Mouse (Mus musculus) embryonic stem cell, embryonic (primary cell): ENCODE data around the gene Hk2.

ENCODE experiments used
- CTCF ChIA-PET, 4 experiments: fragments of 300-600 bp in 2 of 4; fragments of 350-600 bp in 2 of 4; sonication (Branson Sonifier 250); formaldehyde crosslinking; loops; one replicate each; lab custom pipeline; 2022; ENCODE audit warnings: inconsistent platforms in 2 of 4; lab: Charles Lee
- POLR2A ChIA-PET, 4 experiments: fragments of 300-600 bp in 2 of 4; fragments of 350-600 bp in 2 of 4; sonication (Branson Sonifier 250); formaldehyde crosslinking; loops; one replicate each; lab custom pipeline; 2022; ENCODE audit warnings: antibody characterized with exemption in 4 of 4, inconsistent platforms in 1 of 4; lab: Charles Lee

The Hk2 gene

DNA sequence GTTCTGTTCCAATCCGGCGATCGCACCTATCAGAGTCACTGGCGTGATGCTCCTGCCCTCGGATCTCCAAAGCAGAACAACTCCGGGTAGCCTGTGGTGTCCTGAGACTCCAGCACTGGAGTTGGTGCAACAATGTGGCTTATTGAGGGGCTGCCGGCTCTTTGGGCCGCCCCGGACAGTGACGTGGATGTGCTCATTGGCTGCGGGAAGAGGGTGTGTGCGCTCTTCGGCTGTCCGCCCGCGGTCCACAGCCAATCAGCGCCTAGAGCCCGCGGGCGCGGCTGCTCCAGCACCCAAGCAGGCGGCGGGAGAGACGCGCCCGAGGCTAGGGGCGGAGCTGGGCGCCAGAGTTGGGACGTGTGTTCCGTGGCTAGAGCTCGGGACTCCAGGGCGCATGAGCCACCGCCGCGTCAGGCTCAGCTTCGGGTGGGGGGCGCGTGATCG lies at the start of gene Hk2:
Gene Hk2, minus strand, starts transcription at position 134 of the 444 bp plus-strand sequence.
- ChIA-PET POLR2A (interaction anchor here in 3 of 4 experiments (0.6 to 15.7 kb wide), 89 partner anchors 8 to 732 kb away, joined by 3 to 277 read pairs (median 4); partner anchors contain the start of genes Dqx1 (in 1 of the 3) and Pole4 (in 1 of the 3)), CTCF (interaction anchor here in 3 of 4 experiments (0.6 to 5.7 kb wide), 15 partner anchors 15 to 1108 kb away, joined by 3 to 51 read pairs (median 3); partner anchors contain the start of gene Paip2b (in 1 of the 3))

DNA sequence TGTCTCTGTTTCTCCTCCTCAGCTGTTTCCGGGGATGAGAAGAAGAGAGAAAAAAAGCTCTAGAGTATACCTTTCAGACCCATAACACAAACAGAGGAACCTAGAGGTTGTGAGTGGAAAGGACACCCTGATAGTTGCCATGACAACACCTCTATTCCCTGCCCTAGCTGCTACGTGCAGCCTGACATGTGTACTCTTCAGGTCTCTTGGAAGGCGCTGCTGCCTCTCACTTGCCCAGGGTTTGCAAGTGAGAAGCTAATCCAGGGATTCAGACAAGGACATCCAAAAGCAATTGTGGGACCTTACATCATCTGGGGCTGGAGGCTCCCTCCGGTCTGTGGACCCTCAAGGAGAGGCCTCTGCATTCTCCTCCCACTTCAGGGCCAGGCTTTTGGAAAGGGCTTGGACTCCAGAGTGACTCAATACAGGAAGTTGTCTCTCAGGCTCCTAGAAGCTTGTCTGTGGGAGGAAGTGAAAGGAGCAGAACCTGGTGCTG lies 47.6 kb upstream of the Hk2 start:
- ChIA-PET POLR2A (interaction anchor here in 3 of 4 experiments (0.6 to 2.5 kb wide), 11 partner anchors 9 to 128 kb away, joined by 3 to 13 read pairs (median 4); partner anchors contain the start of gene Hk2 (in 2 of the 3)), CTCF (interaction anchor here in 2 of 4 experiments (0.6 to 1.1 kb wide), 6 partner anchors 15 to 926 kb away, joined by 3 to 9 read pairs (median 4); no protein-coding TSS in a partner anchor)

GRCm38 (mm10) chr6:82820716-82821115 lies 46.5 kb upstream of the Hk2 start:
- ChIA-PET POLR2A (interaction anchor here in 1 of 4 experiments (1.2 to 2.5 kb wide), 2 partner anchors 15 to 36 kb away, joined by 8 to 10 read pairs; no protein-coding TSS in a partner anchor), CTCF (interaction anchor here in 2 of 4 experiments (0.8 to 0.9 kb wide), 2 partner anchors 123 to 345 kb away, joined by 3 to 5 read pairs; partner anchors contain the start of gene Dctn1 (in 1 of the 2))

- CTCF ChIA-PET: interaction anchor here in 3 of 4 experiments (0.6 to 1.7 kb wide), 4 partner anchors 44 to 215 kb away, joined by 3 to 6 read pairs (median 4); no protein-coding TSS in a partner anchor
- POLR2A ChIA-PET: interaction anchor here (0.5 to 3.6 kb wide), 13 partner anchors 10 to 817 kb away, joined by 3 to 20 read pairs (median 4); partner anchors contain the start of genes 1700003E16Rik (in 1 of the 4), Hk2 (in 1 of the 4) and Wdr54 (in 1 of the 4)
These were observed 40.6 kb upstream of the Hk2 start for GRCm38 (mm10) chr6:82814821-82815220.

DNA sequence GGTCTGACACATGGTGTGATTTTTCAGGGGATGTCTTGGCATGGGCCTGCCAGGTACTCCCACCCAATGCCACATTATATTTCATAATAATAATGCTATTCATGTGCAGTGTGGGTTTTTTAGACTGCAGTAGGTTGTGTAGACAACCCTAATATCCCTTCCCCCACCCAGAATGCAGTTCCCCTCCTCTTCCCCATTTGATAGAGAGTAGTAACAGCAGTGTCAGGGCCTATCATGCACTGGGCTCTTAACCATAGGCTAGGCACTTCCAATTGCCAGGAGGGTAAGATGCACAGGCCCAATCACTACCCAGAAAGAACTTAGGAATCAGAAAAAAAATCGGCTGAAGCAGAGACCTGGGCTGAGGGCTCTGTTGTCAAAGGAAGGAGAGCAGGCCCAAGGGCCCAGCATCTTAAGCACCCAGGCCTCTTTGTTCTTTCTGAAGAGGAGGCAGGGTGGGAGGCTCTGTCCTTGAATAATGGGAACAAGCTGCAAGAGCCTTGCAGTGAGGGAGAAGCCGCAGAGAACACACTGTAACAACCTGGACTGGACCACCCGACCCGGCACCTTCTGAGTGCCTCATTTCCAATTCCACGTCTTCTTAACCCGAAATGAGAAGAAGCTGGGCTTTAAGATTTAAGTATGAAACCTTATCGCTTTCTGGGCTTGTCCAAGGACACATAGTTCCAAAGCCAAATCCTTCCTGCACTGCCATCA lies 33.9 kb upstream of the Hk2 start:
- POLR2A ChIA-PET: interaction anchor here in 2 of 4 experiments (0.7 to 1.8 kb wide), 3 partner anchors 8 to 45 kb away, joined by 3 to 8 read pairs (median 5); no protein-coding TSS in a partner anchor

DNA sequence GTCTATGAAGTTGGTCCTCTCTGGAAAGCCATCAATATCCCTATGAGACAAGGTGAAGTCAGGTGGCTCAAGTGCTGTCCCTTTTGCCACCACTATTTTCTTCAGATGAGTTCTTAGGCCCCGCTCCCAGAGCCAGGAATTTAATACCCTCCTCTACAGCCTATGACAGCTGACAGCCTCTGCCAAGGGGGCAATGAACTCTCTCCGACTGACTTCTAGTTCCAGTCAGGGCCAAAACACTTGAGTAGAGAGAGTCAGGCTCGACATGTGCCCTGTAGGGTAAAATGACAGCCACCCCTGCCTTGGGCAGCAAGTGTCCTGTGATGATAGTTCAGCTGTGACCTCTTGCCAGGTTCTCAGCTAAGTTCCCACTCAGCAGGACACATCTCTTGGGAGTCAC lies 32.7 kb upstream of the Hk2 start:
- ChIA-PET POLR2A (interaction anchor here in 2 of 4 experiments (0.7 to 2.9 kb wide), 4 partner anchors 9 to 55 kb away, joined by 3 to 8 read pairs (median 4); no protein-coding TSS in a partner anchor), CTCF (no interaction called here)

More for the DNA sequence above, 33.9 kb upstream of the Hk2 start:
- CTCF ChIA-PET: no interaction called here

- POLR2A ChIA-PET: interaction anchor here in 2 of 4 experiments (0.7 to 2.9 kb wide), 6 partner anchors 10 to 70 kb away, joined by 3 to 8 read pairs (median 3); no protein-coding TSS in a partner anchor
- CTCF ChIA-PET: no interaction called here
These were observed 32.2 kb upstream of the Hk2 start for GRCm38 (mm10) chr6:82806503-82806902.

- POLR2A ChIA-PET: interaction anchor here in 2 of 4 experiments (0.7 to 2.9 kb wide), 4 partner anchors 10 to 69 kb away, joined by 3 to 8 read pairs (median 4); no protein-coding TSS in a partner anchor
These were observed 31.6 kb upstream of the Hk2 start for GRCm38 (mm10) chr6:82805894-82806293.

DNA sequence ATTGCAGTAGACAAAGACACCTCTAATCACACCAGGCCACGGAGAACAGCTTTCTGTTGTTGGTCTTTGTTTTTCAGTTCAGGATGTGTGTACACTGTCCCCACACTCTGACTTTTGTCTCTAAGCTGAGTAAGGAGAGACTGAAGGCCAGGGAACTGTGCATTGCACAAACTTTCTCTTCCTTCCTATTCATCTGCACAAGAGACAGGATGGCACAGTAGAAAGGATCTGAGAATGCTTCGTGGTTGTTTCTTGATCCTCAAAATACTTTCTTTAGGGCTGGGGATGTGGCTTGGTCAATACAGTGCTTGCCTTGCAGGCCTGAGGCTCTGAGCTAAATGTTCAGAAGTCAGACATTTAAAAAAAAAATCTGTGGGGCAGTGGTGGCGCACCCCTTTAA lies 30.7 kb upstream of the Hk2 start:
- ChIA-PET CTCF (no interaction called here), POLR2A (interaction anchor here in 2 of 4 experiments (0.5 to 2.9 kb wide), 2 partner anchors 16 to 48 kb away, joined by 3 to 8 read pairs; no protein-coding TSS in a partner anchor)

More at GRCm38 (mm10) chr6:82805894-82806293, 31.6 kb upstream of the Hk2 start:
- CTCF ChIA-PET: no interaction called here

GRCm38 (mm10) chr6:82798202-82798737 lies 24.0 kb upstream of the Hk2 start:
- ChIA-PET POLR2A (no interaction called here), CTCF (no interaction called here)

DNA sequence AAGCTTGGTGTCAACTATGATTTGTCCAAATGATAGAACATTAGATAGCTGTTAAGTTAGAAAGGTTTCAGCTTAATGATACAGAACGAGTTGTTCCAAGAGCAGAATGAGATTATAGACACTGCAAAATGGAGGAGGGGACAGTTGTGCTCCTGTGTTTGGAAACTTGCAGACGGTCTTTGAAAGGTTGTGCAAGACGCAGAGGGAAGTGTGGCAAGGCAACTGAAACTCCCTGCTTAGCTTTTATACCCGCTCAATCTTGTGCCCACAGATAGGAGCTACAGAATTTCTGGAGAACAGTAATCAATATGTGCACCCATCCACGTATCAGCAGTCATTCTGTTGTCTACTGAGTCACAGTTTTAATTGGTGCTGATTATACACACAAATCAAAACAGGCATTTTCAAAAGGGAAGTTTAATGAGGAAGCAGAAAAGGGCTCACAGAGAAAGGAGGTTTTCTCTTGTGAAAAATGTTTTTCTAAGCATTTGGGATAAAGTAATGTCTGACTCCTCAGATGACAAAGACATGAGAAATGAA lies 23.1 kb upstream of the Hk2 start:
- ChIA-PET POLR2A (interaction anchor here in 1 of 4 experiments (0.5 to 1.0 kb wide), 3 partner anchors 8 to 161 kb away, joined by 3 read pairs; no protein-coding TSS in a partner anchor), CTCF (no interaction called here)

DNA sequence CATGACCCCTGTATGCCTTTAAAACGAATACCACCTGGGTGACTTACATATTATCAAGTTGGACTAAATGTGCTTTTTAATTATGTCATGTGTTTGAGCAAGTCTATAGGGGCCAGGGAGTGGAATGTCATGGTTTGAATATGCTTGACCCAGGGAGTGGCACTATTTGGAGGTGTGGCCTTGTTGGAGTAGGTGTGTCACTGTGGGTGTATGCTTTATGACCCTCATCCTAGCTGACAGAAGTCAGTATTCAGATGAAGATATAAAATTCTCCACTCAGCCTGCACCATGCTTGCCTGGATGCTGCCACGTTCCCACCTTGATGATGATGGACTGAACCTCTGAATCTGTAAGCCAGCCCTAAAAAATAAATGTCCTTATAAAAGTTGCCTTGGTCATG lies 16.6 kb upstream of the Hk2 start:
- POLR2A ChIA-PET: interaction anchor here in 1 of 4 experiments (0.7 kb wide), 1 partner anchor 21 kb away, joined by 3 read pairs; no protein-coding TSS in a partner anchor
- CTCF ChIA-PET: interaction anchor here in 1 of 4 experiments (0.6 kb wide), 1 partner anchor 156 kb away, joined by 6 read pairs; the partner anchor contains the start of gene M1ap

DNA sequence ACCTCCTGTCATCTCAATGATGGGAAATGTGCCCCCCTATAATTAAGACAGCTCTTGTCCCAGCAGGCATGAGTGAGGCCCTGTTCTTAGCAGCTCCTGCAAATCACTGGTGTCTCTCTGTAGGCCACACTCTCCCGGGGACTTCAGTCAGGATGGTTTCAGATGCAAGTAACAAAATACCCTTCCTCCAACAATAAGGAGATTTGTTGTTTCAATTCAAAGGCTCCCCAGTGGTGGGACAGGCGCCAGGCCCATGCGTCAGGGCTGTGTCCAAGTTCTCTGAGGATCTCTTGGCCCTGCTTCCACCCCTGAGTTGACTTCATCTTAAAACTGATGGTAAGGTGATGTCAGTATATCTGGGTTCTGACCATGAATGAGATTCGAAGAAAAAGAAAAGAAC lies 9.7 kb upstream of the Hk2 start:
- ChIA-PET POLR2A (interaction anchor here in 1 of 4 experiments (0.6 to 2.4 kb wide), 2 partner anchors 9 to 109 kb away, joined by 3 to 13 read pairs; partner anchors contain the start of gene Hk2), CTCF (interaction anchor here in 1 of 4 experiments (0.6 kb wide), 1 partner anchor 70 kb away, joined by 3 read pairs; no protein-coding TSS in a partner anchor)

GRCm38 (mm10) chr6:82780802-82781393 lies 6.6 kb upstream of the Hk2 start:
- ChIA-PET POLR2A (interaction anchor here in 2 of 4 experiments (1.1 to 1.3 kb wide), 2 partner anchors 9 to 23 kb away, joined by 3 read pairs; no protein-coding TSS in a partner anchor), CTCF (no interaction called here)

DNA sequence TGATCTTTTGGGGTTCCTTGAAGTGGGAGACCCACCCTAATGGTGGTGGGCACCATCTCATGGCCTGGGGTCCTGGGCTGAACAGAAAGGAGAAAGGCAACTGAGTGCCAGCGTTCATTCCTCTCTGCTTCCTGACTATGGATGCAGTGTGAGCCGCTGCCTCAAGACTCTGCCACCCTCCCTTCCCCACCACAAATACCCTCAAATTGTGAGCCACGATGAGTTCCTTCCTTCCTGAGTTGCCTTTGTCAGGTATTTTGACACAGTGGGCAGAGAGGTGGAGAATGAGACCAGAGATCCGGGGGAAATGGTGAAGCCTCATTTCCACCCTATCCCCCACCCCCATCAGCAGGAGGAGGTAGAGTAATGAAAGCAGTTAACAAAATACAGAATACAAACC lies 6.1 kb upstream of the Hk2 start:
- ChIA-PET CTCF (no interaction called here), POLR2A (interaction anchor here in 1 of 4 experiments (1.3 kb wide), 1 partner anchor 9 kb away, joined by 3 read pairs; no protein-coding TSS in a partner anchor)

GRCm38 (mm10) chr6:82777124-82777654 lies 2.9 kb upstream of the Hk2 start:
- CTCF ChIA-PET: no interaction called here
- POLR2A ChIA-PET: interaction anchor here in 1 of 4 experiments (0.6 to 0.7 kb wide), 2 partner anchors 9 to 64 kb away, joined by 4 to 5 read pairs; no protein-coding TSS in a partner anchor

GRCm38 (mm10) chr6:82775386-82775785 lies 1.1 kb upstream of the Hk2 start:
- ChIA-PET CTCF (interaction anchor here in 3 of 4 experiments (0.5 to 5.7 kb wide), 7 partner anchors 16 to 819 kb away, joined by 3 to 51 read pairs (median 4); no protein-coding TSS in a partner anchor), POLR2A (interaction anchor here in 3 of 4 experiments (0.6 to 15.7 kb wide), 45 partner anchors 9 to 449 kb away, joined by 3 to 277 read pairs (median 7); partner anchors contain the start of genes Aup1 (in 1 of the 3) and Pole4 (in 1 of the 3))
